Mouse (Mus musculus): ENCODE results near the gene Phlda2.

Gene Phlda2

GRCm38 (mm10) chr7:143509566-143509965, 6.6 kb upstream of the Phlda2 start:
- TF ChIP-seq GATA4 (IDR thresholded peaks at IDR 0.05; ENCODE audit: insufficient replicate concordance, low read length): no peak

GRCm38 (mm10) chr7:143506675-143507074, 3.7 kb upstream of the Phlda2 start:
- TF ChIP-seq GATA4 (IDR thresholded peaks at IDR 0.05; ENCODE audit: insufficient replicate concordance, low read length): no peak

- TF ChIP-seq GATA4 (IDR thresholded peaks at IDR 0.05; ENCODE audit: insufficient replicate concordance, low read length): no peak
These were observed 3.3 kb upstream of the Phlda2 start for GRCm38 (mm10) chr7:143506271-143506670.

GRCm38 (mm10) chr7:143505823-143506222, 2.9 kb upstream of the Phlda2 start:
- no peak for TF ChIP-seq GATA4 (IDR thresholded peaks at IDR 0.05; ENCODE audit: insufficient replicate concordance, low read length)

GRCm38 (mm10) chr7:143505411-143505810, 2.5 kb upstream of the Phlda2 start:
- no peak for TF ChIP-seq GATA4 (IDR thresholded peaks at IDR 0.05; ENCODE audit: insufficient replicate concordance, low read length)

GRCm38 (mm10) chr7:143503926-143504325, 976 bp upstream of the Phlda2 start:
- TF ChIP-seq GATA4 (IDR thresholded peaks at IDR 0.05; ENCODE audit: insufficient replicate concordance, low read length): no peak

- no peak for TF ChIP-seq GATA4 (IDR thresholded peaks at IDR 0.05; ENCODE audit: insufficient replicate concordance, low read length)
These were observed 1.1 kb downstream of the Phlda2 start for GRCm38 (mm10) chr7:143501643-143502417.

GRCm38 (mm10) chr7:143500912-143501311, 2.0 kb downstream of the Phlda2 start:
- TF ChIP-seq GATA4 (IDR thresholded peaks at IDR 0.05; ENCODE audit: insufficient replicate concordance, low read length): no peak

- TF ChIP-seq GATA4 (IDR thresholded peaks at IDR 0.05; ENCODE audit: insufficient replicate concordance, low read length): no peak
These were observed 4.4 kb downstream of the Phlda2 start for GRCm38 (mm10) chr7:143498584-143498983.

GRCm38 (mm10) chr7:143495104-143495961, 7.6 kb downstream of the Phlda2 start:
- no peak for TF ChIP-seq GATA4 (IDR thresholded peaks at IDR 0.05; ENCODE audit: insufficient replicate concordance, low read length)

GRCm38 (mm10) chr7:143493616-143494126, 9.3 kb downstream of the Phlda2 start:
- TF ChIP-seq GATA4 (IDR thresholded peaks at IDR 0.05; ENCODE audit: insufficient replicate concordance, low read length): no peak

- TF ChIP-seq GATA4 (IDR thresholded peaks at IDR 0.05; ENCODE audit: insufficient replicate concordance, low read length): no peak
These were observed 13.2 kb downstream of the Phlda2 start for GRCm38 (mm10) chr7:143489735-143490134.

GRCm38 (mm10) chr7:143482541-143482940, 20.4 kb downstream of the Phlda2 start:
- no peak for TF ChIP-seq GATA4 (IDR thresholded peaks at IDR 0.05; ENCODE audit: insufficient replicate concordance, low read length)

GRCm38 (mm10) chr7:143481806-143482387, 21.1 kb downstream of the Phlda2 start:
- no peak for TF ChIP-seq GATA4 (IDR thresholded peaks at IDR 0.05; ENCODE audit: insufficient replicate concordance, low read length)

- TF ChIP-seq GATA4 (IDR thresholded peaks at IDR 0.05; ENCODE audit: insufficient replicate concordance, low read length): no peak
These were observed 22.5 kb downstream of the Phlda2 start for GRCm38 (mm10) chr7:143480498-143480897.

All from liver, adult (tissue).